Mouse (Mus musculus): Measurements from ENCODE around the gene Gata2.

Gata2 gene

GRCm38 (mm10) chr6:88194978-88195325, 1.3 kb downstream of the Gata2 start:
- no peak for DNase-seq (ENCODE audit: low read depth)

GRCm38 (mm10) chr6:88196054-88196732, 2.5 kb downstream of the Gata2 start:
- DNase-seq (ENCODE audit: low read depth), result no peak

GRCm38 (mm10) chr6:88196733-88197312, 3.1 kb downstream of the Gata2 start:
- DNase-seq (ENCODE audit: low read depth), result no peak

DNA sequence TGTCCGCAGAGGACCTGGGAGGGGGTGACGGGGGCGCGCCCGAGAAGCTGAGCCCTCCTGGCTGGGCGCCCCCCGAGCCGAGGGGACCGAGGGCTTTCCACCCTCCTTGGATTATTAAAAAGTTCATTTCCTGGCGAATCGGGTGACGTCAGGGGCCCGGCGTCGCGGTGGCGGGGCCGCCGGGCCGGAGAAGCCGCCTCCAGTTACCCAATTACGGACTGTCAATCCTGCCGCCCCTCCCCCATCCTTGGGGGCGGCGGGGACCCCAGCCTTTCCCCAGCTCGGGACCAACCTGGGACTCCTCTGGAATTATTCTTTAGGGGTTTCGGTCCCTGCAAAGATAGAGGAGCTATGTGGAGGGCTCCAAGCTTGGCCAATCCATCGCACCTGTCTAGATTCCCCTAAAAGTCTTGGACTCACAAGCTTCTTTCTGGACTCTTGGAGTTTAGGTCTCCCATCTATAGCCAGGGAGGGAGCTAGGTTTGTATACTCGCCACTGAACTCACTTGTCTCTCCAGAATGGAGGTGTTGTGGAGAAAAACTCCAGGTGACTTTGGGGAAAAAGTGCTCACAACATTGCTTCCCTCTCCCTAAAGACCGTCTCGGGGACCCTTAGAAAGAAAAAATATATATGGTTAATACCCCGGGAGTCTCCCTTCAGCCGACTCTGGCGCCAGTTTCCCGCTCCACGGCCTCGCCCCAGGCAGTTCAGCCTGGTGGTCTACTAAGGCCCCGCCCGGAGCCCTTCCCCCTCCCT, 3.8 kb downstream of the Gata2 start:
- DNase-seq (ENCODE audit: low read depth), result no peak

- no peak for DNase-seq (ENCODE audit: low read depth)
Measured at GRCm38 (mm10) chr6:88198070-88198940, 4.6 kb downstream of the Gata2 start.

DNA sequence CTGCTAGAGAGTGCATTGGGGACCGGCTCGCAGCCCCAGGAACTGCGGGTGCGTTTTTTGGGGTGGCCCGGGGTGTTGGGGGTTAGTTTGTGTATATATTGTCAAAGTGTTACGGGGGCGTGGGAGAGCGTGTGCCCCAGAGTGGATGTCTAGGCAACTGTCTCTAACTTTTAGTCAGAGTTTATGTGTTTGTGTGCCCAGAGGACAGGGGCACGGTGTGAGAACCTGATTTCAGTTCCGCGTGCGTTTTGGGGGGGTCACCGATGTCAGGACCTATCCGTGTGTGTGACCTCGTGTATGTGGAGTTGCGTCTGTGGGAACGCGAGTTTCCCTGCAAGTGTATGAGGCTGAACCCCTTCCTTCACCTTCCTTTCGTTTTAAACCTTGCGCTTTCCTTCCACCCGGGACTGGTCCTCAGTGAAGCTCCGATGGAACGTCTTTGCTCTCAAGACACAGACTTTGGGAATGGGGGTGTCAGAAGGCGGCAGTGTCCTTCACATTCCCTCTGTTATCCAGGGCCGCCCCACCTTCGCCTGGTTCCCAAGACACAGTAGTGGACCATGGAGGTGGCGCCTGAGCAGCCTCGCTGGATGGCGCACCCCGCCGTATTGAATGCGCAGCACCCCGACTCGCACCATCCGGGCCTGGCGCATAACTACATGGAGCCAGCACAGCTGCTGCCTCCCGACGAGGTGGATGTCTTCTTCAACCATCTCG, 5.5 kb downstream of the Gata2 start:
- no peak for DNase-seq (ENCODE audit: low read depth)

DNA sequence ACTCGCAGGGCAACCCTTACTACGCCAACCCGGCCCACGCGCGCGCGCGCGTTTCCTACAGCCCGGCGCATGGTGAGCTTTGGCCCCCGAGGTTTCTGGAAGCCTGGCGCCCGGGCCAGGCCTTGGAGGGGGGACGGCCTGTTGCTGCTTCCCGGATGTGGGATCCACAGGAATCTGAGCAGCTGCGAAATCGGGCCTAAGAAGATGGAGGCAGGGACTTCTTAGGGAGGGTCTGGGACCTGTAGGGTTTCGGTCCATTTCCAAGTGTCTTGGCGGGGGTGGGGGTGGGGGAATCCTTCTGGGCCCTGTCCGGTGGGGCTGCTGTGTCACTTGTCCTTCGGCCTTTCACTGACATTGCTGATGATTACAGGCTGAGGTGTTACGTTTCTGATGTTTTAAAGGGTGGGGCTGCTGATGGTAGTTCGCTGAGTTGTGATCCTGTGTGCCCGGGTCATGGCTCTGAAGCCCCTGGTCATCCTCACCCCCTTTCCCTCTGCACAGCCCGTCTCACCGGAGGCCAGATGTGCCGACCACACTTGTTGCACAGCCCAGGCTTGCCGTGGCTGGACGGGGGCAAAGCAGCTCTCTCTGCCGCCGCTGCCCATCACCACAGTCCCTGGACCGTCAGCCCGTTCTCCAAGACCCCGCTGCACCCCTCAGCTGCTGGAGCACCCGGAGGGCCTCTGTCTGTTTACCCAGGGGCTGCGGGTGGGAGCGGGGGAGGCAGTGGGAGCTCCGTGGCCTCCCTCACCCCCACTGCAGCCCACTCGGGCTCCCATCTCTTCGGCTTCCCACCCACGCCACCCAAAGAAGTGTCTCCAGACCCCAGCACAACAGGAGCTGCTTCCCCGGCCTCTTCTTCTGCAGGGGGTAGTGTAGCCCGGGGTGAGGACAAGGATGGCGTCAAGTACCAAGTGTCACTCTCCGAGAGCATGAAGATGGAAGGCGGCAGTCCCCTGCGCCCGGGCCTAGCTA, 6.3 kb downstream of the Gata2 start:
- no peak for DNase-seq (ENCODE audit: low read depth)

GRCm38 (mm10) chr6:88200693-88201609, 7.3 kb downstream of the Gata2 start:
- DNase-seq (ENCODE audit: low read depth), result no peak

DNA sequence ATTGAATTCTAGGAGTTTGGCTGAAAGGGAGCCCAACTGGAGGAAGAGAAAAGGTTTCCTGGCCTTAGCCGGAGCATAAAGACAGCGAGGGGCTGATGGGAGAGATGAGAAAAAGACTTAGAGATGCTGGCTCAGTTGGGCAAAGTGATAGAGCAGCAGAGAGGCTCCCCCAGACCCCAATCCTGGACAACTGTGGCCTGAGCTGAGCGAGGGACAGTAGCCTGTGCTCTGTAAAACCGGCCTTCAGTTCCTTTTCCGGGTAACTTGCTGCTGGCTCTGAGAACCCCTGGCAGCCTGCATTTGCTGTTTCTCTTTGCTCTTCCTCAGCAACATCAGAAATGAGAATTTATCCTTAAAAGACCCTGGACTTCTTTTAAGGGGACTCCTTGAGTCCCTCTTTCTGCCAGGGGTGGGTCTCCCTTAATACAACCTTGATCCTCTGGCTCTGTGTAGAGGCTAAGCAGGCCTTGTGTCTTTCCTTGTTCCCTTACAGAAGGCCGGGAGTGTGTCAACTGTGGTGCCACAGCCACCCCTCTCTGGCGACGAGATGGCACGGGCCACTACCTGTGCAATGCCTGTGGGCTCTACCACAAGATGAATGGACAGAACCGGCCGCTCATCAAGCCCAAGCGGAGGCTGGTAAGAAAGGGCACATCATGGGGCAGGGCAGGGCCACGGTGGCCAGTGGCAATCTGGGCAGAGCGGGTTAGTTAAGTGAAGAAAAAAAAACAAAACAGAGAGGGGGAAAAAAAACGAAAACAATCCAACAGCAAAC, 8.4 kb downstream of the Gata2 start:
- DNase-seq (ENCODE audit: low read depth), result no peak

DNA sequence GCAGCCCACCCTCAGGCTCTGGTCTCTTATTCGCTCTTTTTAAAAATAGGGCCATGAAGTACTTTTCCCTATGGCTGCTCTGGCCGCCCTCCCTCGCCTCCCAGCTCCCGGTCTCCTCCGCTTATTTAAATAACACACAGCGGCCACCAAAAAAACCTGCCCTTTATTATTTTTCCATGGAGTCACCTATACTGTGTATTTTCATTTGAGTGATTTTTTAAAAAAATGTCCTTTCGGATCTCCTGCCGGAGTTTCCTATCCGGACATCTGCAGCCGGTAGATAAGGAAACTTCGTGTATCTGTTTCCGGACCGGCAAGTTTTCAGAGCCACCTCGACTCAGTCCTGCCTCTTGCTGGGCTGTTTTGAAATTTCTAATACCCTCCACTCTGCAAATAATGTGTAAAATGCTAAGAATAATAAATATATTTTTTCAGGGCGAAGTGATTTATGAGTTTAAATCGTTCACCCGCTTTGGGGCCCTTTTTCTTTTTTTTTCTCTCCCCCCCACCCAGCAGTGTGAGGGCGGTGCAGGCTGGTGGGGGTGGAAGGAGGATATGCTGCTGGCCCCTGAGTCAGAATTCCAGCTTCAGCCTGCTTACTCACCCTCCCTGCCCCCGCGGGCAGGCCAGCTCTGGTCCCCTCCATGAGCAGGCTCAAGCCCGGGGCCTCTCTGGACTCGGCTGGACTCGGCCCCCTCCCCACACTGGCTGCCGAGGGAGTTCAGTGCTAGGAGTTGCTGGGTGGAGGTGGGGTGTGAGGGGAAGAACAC, 9.4 kb downstream of the Gata2 start:
- peak; percentile 89 for DNase-seq (ENCODE audit: low read depth)

DNA sequence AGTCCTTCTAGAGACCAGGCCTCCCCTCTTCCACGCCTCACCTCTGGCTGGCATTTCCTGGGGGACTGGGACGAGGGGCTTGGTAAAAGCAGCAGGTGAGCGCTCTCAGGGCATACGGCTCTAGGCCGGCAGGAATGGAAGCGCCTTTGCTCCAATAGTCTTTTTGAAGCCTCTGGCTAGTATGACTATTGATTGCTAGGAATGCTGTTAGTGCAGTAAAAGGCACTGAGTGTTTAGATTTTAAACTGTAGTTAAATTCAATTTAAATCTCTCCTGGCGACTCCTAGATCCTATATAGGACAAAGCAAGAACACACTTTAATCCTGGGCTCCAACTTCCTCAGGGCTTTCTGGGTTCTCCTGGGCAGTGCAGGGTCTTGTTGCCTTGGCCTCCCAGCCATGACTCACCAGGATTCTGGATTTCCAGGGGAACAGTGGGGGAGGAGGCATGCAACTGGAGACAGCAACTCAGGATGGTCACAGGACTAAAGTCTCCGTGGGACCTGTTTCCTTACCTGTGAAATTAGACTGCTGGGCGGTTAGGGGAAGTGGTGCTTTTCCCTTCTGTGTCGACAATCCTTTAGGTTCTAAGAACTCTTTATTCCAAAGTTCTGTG, 10.2 kb downstream of the Gata2 start:
- DNase-seq (ENCODE audit: low read depth), result no peak

- no peak for DNase-seq (ENCODE audit: low read depth)
Measured at GRCm38 (mm10) chr6:88204531-88205385, 11.1 kb downstream of the Gata2 start.

DNA sequence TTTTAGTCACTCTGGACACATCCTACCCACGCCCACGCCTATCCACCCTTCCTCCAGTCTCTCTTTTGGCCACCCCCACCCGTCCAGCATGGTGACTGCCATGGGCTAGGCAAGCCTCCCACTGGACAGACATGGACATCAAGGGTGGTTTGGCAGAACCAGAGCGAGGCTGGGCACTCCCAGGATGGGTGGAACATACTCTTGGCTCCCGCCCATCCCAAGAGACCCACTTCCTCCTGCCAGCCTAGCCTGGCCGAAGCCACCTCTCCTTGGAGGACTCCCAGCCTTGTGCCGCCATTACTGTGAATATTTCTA, 11.7 kb downstream of the Gata2 start:
- no peak for DNase-seq (ENCODE audit: low read depth)

- DNase-seq (ENCODE audit: low read depth), result no peak
Measured at GRCm38 (mm10) chr6:88205937-88206336, 12.2 kb downstream of the Gata2 start.

DNA sequence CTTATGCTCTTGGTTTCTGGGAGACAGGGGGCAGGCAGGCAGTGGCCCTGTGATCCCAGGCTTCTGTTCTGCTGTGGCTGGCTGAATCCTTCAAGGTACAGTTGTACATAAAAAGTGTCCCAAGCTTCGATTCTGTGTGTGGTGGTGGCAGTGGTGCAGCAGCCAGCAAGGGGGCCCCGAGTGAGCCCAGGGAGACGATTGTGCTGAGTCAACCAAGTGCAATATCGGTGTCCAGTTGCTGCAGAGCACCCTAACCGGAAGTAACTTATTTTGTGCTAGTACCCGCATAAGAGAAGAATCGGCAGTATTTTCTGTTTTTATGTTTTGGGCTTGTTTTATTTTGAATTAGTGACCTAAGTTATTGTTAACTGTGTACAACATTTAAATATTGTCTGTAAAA, 12.9 kb downstream of the Gata2 start:
- DNase-seq (ENCODE audit: low read depth), result no peak

GRCm38 (mm10) chr6:88207403-88208033, 13.8 kb downstream of the Gata2 start:
- DNase-seq (ENCODE audit: low read depth), result no peak

Measured in c-Kit-positive CD71-positive TER-119-negative erythroid progenitor cells, embryonic 14.5 days (primary cell).